Mouse (Mus musculus): Measurements from ENCODE around the gene Stkld1.
"Not testable (repeated sequence)": the region's sequence is repeated elsewhere in the genome, so short reads cannot be mapped to it uniquely, and the experiment has no call there.

Gene Stkld1

DNA sequence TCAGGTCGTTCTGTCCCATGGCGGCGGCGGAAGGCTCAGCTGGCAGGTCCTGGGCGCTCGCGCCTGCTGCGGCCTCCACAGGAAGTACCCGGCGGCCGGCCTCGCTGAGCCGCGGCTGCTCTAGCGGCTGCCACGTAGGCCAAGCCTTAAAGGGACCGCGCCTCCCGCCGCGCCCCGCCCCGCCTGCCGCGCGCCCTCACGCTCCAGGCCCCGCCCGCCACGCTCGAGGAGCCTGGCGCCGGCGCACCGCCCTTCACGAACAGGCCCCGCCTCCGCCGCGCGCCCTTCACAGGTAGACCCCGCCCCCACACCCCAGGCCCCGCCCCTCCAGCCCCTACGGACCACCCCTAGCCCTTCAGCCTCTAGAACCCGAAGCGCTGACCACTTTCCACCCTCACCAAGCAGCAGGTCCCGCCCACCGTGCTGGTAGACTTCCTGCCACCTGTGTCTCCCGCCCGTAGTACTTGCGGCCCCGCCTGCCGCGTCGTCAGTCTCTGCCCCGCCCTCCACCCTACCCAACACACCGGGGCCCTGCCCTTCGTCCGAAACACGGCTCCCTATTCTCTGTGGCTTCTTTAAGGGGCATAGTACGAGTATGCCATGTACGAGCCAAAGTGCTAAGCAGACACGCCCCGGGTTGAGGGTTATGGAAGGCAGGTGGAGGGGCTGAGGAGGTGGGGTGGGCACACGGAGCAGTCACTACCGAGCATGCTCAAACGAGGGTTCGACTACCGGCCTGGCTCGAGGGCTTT lies at the start of gene Stkld1, which contains the start of gene Surf4:
Gene Stkld1, plus strand, starts transcription at position 744 of the 752 bp plus-strand sequence.
Gene Surf4, minus strand, starts transcription at position 625 of the 752 bp plus-strand sequence.
- DNase-seq (ENCODE audit: low spot score) = peak; percentile 92

DNA sequence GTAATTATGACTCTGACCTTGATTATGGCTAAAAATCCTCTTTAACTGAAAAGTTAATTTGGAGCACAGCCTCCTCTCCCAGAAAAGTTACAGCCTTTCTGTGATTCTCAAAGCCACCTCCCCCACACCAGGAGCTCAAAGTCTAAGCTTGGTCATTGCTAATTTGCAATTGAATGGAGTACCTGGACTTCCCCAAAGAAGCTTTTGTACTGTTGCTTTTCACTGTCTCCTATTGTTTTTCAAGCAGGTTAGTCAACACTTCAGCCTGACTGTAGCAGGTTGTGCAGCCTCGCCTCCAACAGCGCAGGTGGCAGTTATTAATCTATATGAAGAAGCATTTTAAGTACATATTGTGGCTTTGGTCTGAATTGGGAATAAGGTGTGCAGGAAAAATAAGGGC lies 48.3 kb upstream of the Stkld1 start:
- not testable (repeated sequence) for DNase-seq (ENCODE audit: low spot score)

DNA sequence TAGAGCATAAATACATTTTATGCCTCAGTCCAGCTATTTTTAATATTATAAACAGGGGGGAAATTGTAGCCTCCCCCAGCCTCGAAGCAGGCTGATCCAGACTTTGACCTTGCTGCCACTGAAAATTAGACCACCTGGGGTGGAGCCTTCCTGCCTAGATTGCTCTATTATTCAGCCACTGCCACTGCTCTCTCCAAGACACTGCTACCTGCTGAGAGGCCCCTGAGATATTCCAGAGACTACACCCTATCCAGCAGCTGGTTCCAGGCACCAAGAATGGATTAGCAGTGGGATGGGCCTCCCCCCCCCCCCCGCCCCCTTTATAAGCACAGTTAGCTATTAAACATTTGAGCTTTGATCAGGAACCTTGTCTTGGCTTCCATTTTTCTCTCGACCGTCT lies 47.7 kb upstream of the Stkld1 start:
- DNase-seq (ENCODE audit: low spot score) = not testable (repeated sequence)

DNA sequence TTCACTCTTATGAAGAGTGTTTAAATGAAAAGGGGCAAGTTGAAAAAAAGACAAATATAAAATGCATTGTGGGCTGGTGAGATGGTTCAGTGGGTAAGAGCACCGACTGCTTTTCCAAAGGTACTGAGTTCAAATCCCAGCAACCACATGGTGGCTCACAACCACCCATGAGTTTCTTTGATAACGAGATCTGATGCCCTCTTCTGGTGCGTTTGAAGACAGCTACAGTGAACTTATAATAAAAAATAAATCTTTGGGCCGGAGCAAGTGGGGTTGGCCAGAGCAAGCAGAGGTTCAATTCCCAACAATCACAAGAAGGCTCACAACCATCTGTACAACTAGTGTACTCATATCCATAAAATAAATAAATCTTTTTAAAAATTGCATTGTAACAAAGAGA lies 37.9 kb upstream of the Stkld1 start:
- no peak for DNase-seq (ENCODE audit: low spot score)

DNA sequence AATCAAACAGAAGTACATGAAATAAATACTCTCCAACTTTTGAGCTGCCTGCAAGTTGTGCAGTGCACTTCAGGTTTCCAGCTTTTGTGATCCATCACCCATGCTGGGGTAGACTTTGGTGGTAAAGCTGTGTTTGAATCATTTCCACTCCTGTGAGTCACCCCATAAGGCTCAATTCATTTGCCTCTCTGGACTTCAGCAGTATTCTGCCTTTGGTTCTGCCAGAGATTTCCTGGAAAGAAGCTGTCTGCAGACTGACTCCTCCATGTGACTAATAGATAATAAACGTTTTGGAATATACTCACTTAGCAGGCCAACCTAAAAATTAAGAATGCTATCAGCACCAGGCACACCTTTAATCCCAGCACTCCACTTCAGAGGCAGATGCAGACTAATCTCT lies 33.1 kb upstream of the Stkld1 start:
- DNase-seq (ENCODE audit: low spot score) = no peak

DNA sequence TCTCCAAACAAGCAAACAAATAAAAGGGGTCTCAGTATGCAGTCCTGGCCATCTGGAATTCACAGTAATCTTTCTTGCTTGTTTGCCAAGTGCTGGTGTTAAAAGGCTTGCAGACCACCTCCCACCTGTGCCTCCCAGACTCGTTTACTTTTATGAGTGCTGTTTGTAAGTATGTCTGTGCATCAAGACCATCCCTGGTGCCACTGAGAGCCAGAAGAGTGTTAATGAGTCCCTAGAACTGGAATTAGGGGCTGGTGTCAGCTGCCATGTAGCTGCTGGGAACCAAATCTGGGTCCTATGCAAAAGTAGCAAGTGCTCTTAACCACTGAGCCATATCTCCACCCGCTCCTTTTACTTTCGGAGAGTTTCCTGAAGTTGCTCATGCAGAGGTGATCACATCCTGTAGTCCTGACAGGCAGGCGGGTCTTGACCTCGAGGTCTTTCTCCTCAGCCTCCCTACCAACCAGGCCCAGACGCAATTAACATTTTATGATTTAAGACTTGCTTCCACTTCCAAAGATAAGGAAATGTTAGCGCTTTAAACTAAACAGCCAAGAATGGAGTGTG lies 31.9 kb upstream of the Stkld1 start:
- DNase-seq (ENCODE audit: low spot score) = peak; percentile 13

DNA sequence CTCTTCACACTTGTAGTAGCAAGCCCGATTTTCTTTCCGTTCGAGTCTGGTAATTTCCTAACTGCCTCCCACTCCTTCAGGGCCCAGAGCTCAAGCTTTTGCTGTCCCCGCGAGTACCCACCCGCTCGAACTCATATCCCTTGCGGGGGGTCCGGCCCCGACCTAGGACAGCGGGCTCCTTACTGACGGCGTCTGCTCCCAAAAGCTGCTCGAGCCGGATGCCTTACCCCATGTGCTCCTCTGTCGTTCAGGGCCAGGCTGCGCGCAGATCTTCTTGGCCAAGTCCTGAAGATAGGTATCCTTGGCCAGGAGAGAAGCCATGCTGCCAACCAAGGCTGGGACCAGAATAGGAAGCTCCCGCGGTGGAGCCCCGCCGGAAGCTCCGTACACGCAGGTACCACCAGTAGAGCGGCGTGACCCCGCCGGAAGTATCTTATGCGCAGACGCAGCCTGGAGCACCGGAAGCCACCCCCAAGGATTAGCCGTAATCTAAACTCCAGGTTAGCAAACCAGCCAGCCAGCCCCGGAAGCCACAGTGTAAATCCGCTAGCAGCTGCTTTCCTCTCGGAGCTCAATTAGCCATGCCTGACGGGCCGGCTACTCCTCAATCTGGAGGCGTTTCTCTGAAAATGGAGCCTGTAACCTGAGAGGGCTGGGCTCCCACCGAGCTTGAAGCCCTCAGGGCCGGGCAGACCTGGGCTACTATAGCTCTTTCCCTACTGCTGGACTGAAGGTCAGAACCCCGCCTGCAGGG lies 31.2 kb upstream of the Stkld1 start, which contains the start of gene Surf6:
Gene Surf6, minus strand, starts transcription at position 413 of the 754 bp plus-strand sequence.
- DNase-seq (ENCODE audit: low spot score) = peak; percentile 99

DNA sequence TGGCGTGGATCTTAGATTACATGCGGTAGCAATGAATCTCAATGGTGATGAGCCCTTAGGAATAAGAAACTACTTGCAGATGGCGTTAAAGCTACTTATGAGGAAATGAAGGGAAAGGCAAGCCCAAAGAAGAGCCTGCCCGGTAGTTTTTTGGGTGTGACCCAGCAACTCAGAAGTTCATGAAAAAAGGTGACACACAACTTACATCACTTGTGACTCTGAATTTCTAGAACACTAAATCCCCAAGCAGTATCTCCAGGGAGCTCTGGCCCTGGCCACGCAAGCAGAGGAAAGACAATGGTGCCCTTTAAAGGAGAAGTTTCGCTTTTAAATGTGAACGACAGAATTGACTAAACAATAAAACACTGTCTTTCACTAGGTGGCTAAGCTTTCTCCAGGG lies 30.5 kb upstream of the Stkld1 start:
- no peak for DNase-seq (ENCODE audit: low spot score)

DNA sequence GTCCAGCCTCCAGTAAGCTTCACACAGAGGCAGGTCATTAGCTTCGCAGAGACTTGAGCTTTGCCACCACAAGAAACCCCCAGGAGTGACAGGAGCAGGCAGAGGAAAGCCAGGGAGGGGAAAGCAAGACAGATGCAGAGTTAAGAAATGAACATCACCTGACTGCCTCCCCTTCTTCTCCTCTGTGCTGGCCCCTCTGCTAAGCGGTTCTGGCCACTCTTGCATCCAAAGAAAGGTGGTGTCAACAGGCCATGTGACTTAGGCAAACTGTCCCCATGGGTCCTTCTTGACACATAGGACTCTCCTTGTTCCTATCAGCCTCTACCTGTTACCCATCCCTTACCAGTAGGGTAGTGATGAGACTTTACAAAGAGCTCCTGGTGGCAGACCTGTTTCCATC lies 27.9 kb upstream of the Stkld1 start:
- DNase-seq (ENCODE audit: low spot score) = no peak

DNA sequence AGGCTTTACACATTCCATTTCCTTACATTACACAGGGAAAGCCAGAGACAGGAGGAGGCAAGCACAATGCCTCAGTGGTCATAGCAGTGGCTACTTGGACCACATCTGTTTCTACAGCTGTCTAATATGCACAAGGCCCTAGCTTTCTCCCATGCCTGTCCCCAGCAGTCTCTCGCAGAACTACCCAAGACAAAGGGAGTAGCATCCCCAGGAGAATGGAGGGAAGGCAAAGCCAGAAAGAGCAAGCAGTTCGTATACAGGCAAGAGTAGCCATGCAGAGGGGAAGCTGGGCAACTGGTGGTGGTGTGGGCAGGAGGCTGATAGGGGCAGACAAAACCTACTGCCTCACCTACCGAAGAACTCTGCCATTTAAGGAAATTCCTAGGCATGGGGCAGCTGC lies 27.4 kb upstream of the Stkld1 start:
- DNase-seq (ENCODE audit: low spot score) = no peak

DNA sequence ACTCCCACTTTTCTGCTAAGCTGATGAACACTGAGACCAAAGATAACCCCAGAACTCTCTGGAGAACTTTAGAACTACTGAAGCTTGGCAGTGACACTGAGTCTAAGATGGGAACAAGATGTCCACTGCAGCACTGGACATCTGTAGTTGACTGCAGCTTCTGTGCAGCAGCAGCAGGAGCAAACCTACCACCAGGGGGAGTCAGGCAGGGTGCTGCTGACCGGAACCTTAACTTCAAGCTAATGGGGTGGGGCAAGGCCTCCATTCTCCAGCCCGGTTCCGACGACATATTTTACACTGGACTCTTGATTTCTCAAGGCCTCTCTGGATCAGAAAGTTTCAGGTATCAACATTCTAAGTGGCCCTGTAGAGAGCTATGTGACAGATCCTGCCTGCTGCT lies 26.7 kb upstream of the Stkld1 start:
- no peak for DNase-seq (ENCODE audit: low spot score)

DNA sequence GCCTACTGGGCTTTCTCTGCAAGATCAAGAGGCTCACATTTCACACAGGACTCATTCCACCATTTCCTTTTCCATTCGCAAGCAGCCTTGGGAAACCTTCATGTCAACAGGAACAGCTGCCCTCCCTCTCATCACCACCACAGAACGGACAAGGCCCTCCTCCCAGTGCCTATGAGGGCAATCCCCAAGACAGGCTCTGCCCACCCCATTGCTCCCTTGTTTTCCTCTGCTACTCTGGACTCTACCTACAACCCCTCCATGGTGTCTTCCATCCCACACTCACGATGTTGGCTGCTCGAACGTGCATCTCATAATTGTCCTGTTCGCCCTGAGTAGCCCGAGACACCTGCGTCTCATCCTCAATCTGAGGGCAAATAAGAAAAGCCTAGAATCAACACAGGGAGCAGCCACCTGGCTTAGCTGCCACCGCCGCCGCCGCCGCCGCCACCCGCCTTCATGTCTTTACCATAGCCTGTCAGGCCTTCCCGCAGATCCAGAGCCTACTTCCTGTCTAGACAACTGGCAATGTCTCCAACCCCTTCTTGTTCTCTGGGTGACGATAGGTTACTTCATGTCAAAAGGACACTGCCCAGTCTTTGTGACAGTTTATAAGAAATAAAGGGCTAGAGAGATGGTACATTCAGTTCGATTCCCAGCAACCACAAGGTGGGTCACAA lies 25.0 kb upstream of the Stkld1 start:
- peak; percentile 15 for DNase-seq (ENCODE audit: low spot score)

DNA sequence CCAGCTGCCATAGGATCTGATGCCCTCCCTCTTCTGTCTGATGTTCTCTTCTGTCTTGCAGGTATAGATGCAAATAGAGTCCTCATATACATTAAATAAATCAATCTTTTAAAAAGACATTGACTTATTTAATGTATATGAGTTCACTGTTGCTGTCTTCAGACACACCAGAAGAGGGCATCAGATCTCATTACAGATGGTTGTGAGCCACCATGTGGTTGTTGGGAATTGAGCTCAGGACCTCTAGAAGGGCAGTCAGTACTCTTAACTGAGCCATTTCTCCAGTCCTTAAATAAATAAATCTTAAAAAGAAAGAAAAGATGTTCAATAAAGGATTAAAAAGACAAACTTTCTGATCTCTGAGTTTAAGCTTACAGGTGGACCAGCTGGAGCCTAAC lies 24.5 kb upstream of the Stkld1 start:
- no peak for DNase-seq (ENCODE audit: low spot score)

DNA sequence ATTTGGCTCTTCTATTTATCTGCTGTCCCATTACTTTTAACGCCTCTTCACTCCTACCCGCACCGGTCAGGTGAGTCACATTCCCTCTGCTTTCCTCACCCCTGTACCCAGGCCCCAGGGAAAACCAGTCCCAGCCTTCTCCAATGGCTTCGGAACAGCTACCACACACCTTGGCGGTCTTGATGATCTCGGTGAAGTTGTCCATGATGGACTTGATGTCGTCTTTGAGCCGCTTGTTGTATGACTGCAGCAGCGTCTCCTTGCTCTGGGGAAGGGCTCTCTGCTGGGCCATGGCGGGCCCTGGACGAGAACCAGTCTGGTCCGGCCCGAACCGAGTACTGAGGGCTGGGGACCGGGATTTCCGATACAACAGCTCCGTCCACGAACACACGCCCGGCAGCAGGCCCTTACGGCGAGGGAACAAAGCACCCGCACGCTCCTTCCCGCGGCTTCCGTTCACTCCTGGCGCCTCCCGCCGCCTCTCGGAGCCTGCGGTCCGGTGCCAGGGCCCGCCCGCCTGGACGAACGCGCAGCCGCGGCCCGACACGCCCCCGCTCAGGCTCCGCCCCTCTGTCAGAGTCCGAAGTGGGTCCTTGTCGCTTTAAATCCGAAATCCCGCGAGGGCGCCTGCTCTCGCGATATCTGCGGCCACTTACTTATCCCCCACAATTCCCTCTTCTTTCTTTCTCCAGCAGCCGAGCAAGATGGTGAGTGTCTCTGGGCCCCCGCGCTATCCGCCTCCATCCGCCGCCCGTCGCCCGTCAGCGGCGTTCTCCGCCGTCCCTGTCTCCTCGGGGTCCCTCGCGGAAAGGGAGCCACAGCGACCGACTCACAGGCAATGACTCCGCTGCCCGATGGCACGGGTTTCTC lies 23.5 kb upstream of the Stkld1 start, which contains the start of the genes Med22 and Rpl7a:
Gene Med22, minus strand, starts transcription at position 554 of the 870 bp plus-strand sequence.
Gene Rpl7a, plus strand, starts transcription at position 641 of the 870 bp plus-strand sequence.
- DNase-seq (ENCODE audit: low spot score) = peak; percentile 97

DNA sequence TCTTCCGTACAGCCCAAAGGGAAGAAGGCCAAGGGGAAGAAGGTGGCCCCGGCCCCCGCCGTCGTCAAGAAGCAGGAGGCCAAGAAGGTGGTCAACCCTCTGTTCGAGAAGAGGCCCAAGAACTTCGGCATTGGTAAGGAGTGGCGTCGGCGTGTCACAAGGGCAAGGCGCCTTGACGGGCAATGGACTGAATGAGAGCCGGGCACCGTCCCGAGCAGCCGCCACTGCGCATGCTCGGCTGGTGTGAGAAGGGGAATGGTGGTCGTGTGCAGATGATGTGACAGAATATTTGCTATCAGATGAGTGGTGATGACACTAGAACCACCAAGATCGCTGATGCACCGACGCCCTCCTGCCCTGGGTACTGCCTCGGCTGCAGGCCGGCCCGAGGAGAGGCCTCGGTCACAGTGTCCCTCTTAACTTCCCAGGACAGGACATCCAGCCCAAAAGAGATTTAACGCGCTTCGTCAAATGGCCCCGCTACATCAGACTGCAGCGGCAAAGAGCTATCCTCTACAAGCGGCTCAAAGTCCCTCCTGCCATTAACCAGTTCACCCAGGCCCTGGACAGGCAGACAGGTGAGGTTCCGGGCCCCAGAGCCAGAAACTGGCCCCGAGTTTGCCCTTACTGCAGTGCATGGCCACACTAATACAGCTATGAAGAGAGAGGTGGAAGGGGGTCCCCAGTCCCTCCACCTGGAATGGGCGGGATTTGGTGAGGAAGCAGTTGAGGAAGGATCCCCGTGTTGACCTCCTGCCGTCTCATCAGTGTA lies 22.7 kb upstream of the Stkld1 start:
- no peak for DNase-seq (ENCODE audit: low spot score)

DNA sequence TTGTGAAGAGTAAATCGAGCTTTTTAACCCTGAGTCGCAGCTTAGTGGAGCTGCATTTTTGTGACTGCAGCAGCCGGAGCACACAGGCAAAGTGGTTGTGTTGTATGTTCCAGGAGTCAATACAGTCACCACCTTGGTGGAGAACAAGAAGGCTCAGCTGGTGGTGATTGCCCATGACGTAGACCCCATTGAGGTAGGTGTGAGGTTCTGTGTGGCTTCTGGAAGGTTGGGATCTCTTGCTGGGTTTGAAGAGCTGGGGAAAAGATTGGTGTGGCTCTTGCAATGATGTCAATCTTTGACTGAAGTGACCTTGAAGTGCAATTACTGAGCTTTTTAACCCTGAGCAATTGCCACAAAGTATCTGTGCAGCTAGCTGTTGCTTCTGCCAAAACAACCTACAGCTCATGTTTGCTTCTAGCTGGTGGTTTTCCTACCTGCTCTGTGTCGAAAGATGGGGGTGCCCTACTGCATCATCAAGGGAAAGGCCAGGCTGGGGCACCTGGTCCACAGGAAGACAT lies 21.5 kb upstream of the Stkld1 start:
- DNase-seq (ENCODE audit: low spot score) = no peak

DNA sequence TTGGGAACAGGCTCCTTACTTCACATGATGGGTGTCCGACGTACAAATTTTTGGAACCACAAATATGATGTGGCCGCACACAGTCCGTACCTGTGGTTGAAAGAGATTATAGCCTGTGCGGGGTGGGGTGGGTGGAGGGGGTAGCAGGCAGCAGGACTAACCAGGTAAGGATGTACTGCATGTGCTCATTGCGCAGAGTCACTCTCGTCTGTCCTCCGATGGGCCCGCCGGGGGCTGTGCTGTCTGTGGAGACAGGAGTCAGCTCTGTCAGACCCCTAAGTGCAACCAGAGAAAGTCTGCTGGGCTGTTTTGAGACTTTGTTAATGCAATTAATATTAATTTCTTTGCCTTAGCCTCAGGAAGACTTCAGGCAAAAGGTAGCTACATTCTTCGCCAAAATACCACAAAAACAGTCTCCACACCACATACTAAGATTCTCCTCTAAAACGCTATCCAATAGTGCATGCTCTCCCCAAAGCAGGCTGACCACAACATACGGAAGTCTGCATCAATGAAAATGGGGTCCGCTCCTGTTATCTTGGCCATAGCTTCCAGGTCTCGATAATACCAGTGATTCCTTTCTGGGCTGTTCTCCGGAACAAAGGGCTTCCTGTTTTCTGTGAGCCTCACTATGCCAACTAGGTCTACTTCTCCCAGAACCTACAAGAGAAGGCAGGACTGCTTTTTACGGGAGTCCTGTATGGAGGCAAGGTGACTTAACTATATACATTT lies 20.3 kb upstream of the Stkld1 start:
- DNase-seq (ENCODE audit: low spot score) = no peak

DNA sequence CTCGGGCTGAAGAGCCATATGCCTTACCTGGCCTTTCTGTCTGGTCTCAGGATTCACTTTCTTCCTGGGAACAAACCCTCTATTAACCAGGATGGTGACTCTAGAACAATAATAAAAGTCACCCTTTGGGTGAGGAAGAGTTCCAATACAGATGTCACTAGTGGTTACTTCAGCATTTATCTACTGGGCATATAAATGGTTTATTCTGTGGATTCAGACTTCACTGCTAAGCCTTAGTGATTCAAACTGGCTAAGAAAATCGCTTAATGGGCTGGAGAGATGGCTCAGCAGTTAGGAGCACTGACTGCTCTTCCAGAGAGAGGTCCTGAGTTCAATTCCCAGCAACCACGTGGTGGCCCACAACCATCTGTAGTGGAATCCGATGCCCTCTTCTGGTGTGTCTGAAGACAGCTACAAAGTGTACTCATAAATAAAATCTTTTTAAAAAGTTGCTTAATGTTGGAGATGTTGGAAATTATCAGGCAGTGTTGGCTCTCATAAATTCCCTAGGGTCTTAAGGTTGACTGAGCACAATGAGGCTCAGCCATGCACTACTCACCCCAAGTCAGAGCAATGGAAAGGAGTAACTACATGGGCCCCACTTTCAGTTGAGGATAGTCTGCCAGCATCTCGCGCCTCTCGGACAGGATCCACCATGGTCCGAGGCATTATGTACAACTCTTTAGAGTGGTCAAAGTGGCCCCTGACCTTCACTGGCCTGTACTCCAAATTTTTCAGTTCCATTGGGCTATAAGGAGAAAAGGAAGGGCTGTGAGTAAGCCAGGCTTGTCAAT lies 19.5 kb upstream of the Stkld1 start:
- no peak for DNase-seq (ENCODE audit: low spot score)
